Mouse (Mus musculus) liver, embryonic 11.5 days (tissue): ENCODE results near the gene Stra6l. TPM values are rescaled to one million over a fixed set of nuclear protein-coding genes. Genes with fewer than 3 reads are reported as not detected.

Source experiments
- ATAC-seq: fragments of 200-750 bp; cut with Nextera tagmentation; replicated peaks from 2 replicates; pipeline ENCODE4 v1.8.0; 2017; ENCODE audit warnings: moderate number of reproducible peaks, mild to moderate bottlenecking, moderate TSS enrichment, moderate library complexity; ENCODE audit not compliant: low FRiP score
- DNase-seq: peaks from one replicate; pipeline ENCODE4 v3.0.0-alpha.2; 2017; ENCODE audit warnings: low spot score
- H3K27ac ChIP-seq: fragments of 300-500 bp; sonication (generic); 2 replicates; pipeline ENCODE4 v1.5.1; 2014; ENCODE audit warnings: mild to moderate bottlenecking, low read depth, low read length, control low read depth
- H3K27me3 ChIP-seq: fragments of 300-500 bp; sonication (generic); replicated peaks from 2 replicates; pipeline ENCODE4 v1.6.1; 2014; ENCODE audit warnings: low read length, mixed read lengths; ENCODE audit not compliant: control insufficient read depth, insufficient read depth
- H3K36me3 ChIP-seq: fragments of 300-500 bp; sonication (generic); 2 replicates; pipeline ENCODE4 v1.6.1; 2014; ENCODE audit warnings: mild to moderate bottlenecking, low read length, moderate library complexity, mixed read lengths; ENCODE audit not compliant: control insufficient read depth, insufficient read depth
- H3K4me1 ChIP-seq: fragments of 300-500 bp; sonication (generic); replicated peaks from 2 replicates; pipeline ENCODE4 v1.6.1; 2014; ENCODE audit warnings: low read length, mixed read lengths; ENCODE audit not compliant: control insufficient read depth, insufficient read depth
- H3K4me2 ChIP-seq: fragments of 300-500 bp; sonication (generic); 2 replicates; pipeline ENCODE4 v1.6.1; 2014; ENCODE audit warnings: mild to moderate bottlenecking, control low read depth, moderate library complexity
- H3K4me3 ChIP-seq: fragments of 300-500 bp; sonication (generic); 2 replicates; pipeline ENCODE4 v1.5.1; 2014; ENCODE audit warnings: low read depth, low read length, control low read depth
- H3K9ac ChIP-seq: fragments of 300-500 bp; sonication (generic); 2 replicates; pipeline ENCODE4 v1.6.1; 2014; ENCODE audit warnings: low read depth, low read length, control low read depth
- H3K9me3 ChIP-seq: fragments of 300-500 bp; sonication (generic); 2 replicates; pipeline ENCODE4 v1.6.1; 2016; ENCODE audit warnings: low read length, inconsistent platforms, mixed read lengths; ENCODE audit not compliant: control insufficient read depth
- WGBS: fragments of 180-500 bp; shearing (Covaris S2); extraction: QIAGEN DNeasy Blood & Tissue Kit; methylation state at CpG from one replicate; pipeline ENCODE4 v1.1.7; 2014; 5-methylcytosine and 5-hydroxymethylcytosine counted together
- polyA plus RNA-seq: library from polyadenylated mRNA; unstranded; fragments of >200 nt; fragmentation: Nextera tagmentation; extraction: Ambion mirVana; gene quantifications from 2 replicates; pipeline ENCODE4 v1.2.1, GENCODE M21; 2014

Gene Stra6l
- polyA plus RNA-seq, 1 experiment from 2014 or later = 3.1 TPM

- no peak for DNase-seq
- Histone ChIP-seq H3K27ac (no peak overlapping the region), H3K9ac (no peak overlapping the region), H3K27me3 (0 out of 2 replicates have a peak, but pooled peaks cover 5% of the 10 kb centered on the region), H3K4me1 (no peaks in the 10 kb centered on the region), H3K9me3 (no peaks in the 10 kb centered on the region), H3K36me3 (no peaks in the 10 kb centered on the region), H3K4me3 (no peak overlapping the region), H3K4me2 (no peak overlapping the region)
- no peak for ATAC-seq
- WGBS = 69% methylated on average over 15 of the region's 15 CpGs
Measured at GRCm38 (mm10) chr4:45853496-45854246, 5.2 kb downstream of the Stra6l start.

GRCm38 (mm10) chr4:45855803-45856424 is 7.5 kb downstream of the Stra6l start:
- H3K9ac ChIP-seq = no peak overlapping the region
- ATAC-seq = no peak
- H3K36me3 ChIP-seq = no peaks in the 10 kb centered on the region
- H3K27ac ChIP-seq = no peak overlapping the region
- WGBS = 46% methylated on average over 19 of the region's 19 CpGs
- H3K9me3 ChIP-seq = no peaks in the 10 kb centered on the region
- no peak overlapping the region for H3K4me2 ChIP-seq
- H3K27me3 ChIP-seq = no peaks in the 10 kb centered on the region
- no peak overlapping the region for H3K4me3 ChIP-seq
- DNase-seq = peak; percentile 54
- no peaks in the 10 kb centered on the region for H3K4me1 ChIP-seq

- H3K27me3 ChIP-seq = no peaks in the 10 kb centered on the region; the same call in 1 of the 2 replicates
- H3K9me3 ChIP-seq = no peaks in the 10 kb centered on the region
- H3K27ac ChIP-seq = no peak overlapping the region
- H3K9ac ChIP-seq = no peak overlapping the region
- no peak overlapping the region for H3K4me2 ChIP-seq
- no peaks in the 10 kb centered on the region for H3K4me1 ChIP-seq
- H3K4me3 ChIP-seq = no peak overlapping the region
- no peaks in the 10 kb centered on the region for H3K36me3 ChIP-seq
- ATAC-seq = no peak
- no peak for DNase-seq
- WGBS = 54% methylated on average over 5 of the region's 5 CpGs
Measured at GRCm38 (mm10) chr4:45861160-45861559, 12.7 kb downstream of the Stra6l start.

GRCm38 (mm10) chr4:45867416-45867815 is 19.0 kb downstream of the Stra6l start:
- no peak overlapping the region for H3K4me3 ChIP-seq
- DNase-seq (no peak), ATAC-seq (no peak)
- H3K4me2 ChIP-seq = no peak overlapping the region
- no peaks in the 10 kb centered on the region for H3K36me3 ChIP-seq
- H3K4me1 ChIP-seq = no peaks in the 10 kb centered on the region
- no peak overlapping the region for H3K9ac ChIP-seq
- H3K27ac ChIP-seq = no peak overlapping the region
- H3K27me3 ChIP-seq = no peaks in the 10 kb centered on the region; the same call in 1 of the 2 replicates
- WGBS = 81% methylated on average over 8 of the region's 8 CpGs
- no peaks in the 10 kb centered on the region for H3K9me3 ChIP-seq

GRCm38 (mm10) chr4:45869021-45869815 is 20.8 kb downstream of the Stra6l start:
- 28% methylated on average over 24 of the region's 24 CpGs for WGBS
- no peak for ATAC-seq

GRCm38 (mm10) chr4:45872147-45872546 is 23.7 kb downstream of the Stra6l start:
- Histone ChIP-seq H3K27ac (no peak overlapping the region), H3K4me3 (no peak overlapping the region), H3K36me3 (no peaks in the 10 kb centered on the region), H3K27me3 (no peaks in the 10 kb centered on the region), H3K4me2 (no peak overlapping the region), H3K9ac (no peak overlapping the region), H3K4me1 (no peaks in the 10 kb centered on the region), H3K9me3 (0 out of 2 replicates have a peak, but pooled peaks cover 4% of the 10 kb centered on the region)
- WGBS = 79% methylated on average over 2 of the region's 2 CpGs
- DNase-seq = no peak
- no peak for ATAC-seq

More at GRCm38 (mm10) chr4:45869021-45869815, 20.8 kb downstream of the Stra6l start:
- Histone ChIP-seq H3K9ac (no peak overlapping the region), H3K4me2 (peak overlapping the region; percentile 18; the same call in 1 of the 2 replicates), H3K9me3 (no peaks in the 10 kb centered on the region), H3K27me3 (no peaks in the 10 kb centered on the region; the same call in 1 of the 2 replicates), H3K4me1 (no peaks in the 10 kb centered on the region), H3K4me3 (no peak overlapping the region), H3K36me3 (no peaks in the 10 kb centered on the region), H3K27ac (no peak overlapping the region)
- DNase-seq = no peak

GRCm38 (mm10) chr4:45878929-45879328 is 30.5 kb downstream of the Stra6l start:
- Histone ChIP-seq H3K36me3 (no peaks in the 10 kb centered on the region), H3K27me3 (no peaks in the 10 kb centered on the region), H3K4me2 (no peak overlapping the region), H3K4me3 (no peak overlapping the region), H3K4me1 (peaks cover 3% of the 10 kb centered on the region; the same call in 1 of the 2 replicates), H3K9ac (no peak overlapping the region), H3K27ac (no peak overlapping the region), H3K9me3 (0 out of 2 replicates have a peak, but pooled peaks cover 4% of the 10 kb centered on the region)
- DNase-seq (no peak), ATAC-seq (no peak)
- 40% methylated on average over 5 of the region's 5 CpGs for WGBS

GRCm38 (mm10) chr4:45882521-45882920 is 34.1 kb downstream of the Stra6l start:
- Histone ChIP-seq H3K4me2 (no peak overlapping the region), H3K9me3 (no peaks in the 10 kb centered on the region), H3K27me3 (no peaks in the 10 kb centered on the region), H3K36me3 (no peaks in the 10 kb centered on the region), H3K4me3 (no peak overlapping the region), H3K4me1 (peaks cover 3% of the 10 kb centered on the region; the same call in 1 of the 2 replicates), H3K9ac (no peak overlapping the region), H3K27ac (no peak overlapping the region)
- DNase-seq = no peak
- no peak for ATAC-seq
- 62% methylated on average over 9 of the region's 9 CpGs for WGBS
